Mouse (Mus musculus): ENCODE results near the gene Gpr34. TPM values are rescaled to one million over a fixed set of nuclear protein-coding genes. Genes with fewer than 3 reads are reported as not detected.

Gpr34 gene
- 0.03 TPM in 2 replicates for polyA plus RNA-seq (2012; rRNA removed)

DNA sequence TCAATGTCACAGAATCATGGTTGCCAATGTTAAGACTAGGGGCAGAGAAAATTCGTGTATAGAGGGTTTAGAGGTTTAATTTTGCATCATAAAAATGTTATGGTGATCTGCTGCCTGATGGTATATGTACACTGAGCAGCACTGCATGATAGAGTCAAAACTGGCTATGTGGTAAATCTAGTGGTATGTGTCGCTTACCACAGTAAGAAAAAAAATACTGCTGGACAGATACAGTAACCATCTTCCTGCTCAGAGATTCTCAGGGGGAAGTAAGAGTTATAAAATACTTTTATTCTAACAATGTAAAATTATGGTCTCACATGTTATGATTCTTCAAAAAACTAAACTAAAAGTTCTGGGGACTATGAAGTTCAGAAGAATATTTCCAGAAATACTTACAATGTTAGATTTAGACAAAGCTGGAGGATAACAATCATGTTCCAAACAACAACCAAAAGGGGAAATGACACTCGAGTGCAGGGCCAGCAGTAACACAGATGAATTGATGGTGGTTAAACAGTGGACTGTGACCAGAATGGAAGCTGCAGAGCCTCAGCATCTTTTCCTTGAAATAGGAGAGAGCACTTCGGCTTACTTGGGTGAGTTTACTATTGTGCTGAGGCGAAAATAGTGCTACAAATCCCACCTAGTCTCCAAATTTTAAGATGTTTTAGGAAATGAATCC, at the start of gene Gpr34:
Gpr34 (plus strand) TSS at position 491 of the 685 bp plus-strand sequence.

DNA sequence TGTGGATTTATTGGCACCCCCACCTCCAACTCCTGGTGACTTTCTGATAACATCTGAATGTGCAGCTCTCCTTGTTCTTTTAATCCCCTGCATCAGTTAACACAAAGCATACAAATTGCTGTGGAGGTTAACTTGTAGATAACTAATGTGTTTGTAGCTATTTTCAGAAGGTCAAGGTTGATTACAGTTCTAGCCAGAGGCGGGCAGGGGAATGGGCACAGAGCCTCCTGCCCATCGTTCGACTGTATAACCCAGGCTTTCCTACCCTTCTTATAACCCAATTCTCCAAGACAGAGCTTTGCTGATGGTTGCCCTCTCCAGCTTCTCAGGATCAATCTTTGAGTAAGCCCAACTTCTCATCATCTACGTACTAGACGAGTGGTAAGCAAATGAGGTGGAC, 29.2 kb downstream of the Gpr34 start, which contains the start of gene Gpr82:
Gpr82 (plus strand) TSS at position 301 of the 400 bp plus-strand sequence.

Other genes with a start within 250 kb of the Gpr34 start
- gene Nyx, start 166.0 kb upstream of the Gpr34 start, polyA plus RNA-seq (2012; rRNA removed), result 0.06 and 0.25 TPM in 2 replicates
- not detected in 2 replicates for gene Gpr82, start 29.3 kb downstream of the Gpr34 start, polyA plus RNA-seq (2012; rRNA removed)
- gene Cask, start 219.3 kb downstream of the Gpr34 start, polyA plus RNA-seq (2012; rRNA removed), result 3.6 and 4.6 TPM in 2 replicates

All from stomach, adult 2 months (tissue).